Mouse (Mus musculus) neural tube, embryonic 12.5 days (tissue): Measurements from ENCODE around the gene Agpat4. TPM values are rescaled to one million over a fixed set of nuclear protein-coding genes. Genes with fewer than 3 reads are reported as not detected.

Source experiments
- ATAC-seq: fragments of 200-750 bp; cut with Nextera tagmentation; 2 replicates; pipeline ENCODE4 v1.8.0; 2017; ENCODE audit warnings: low read depth, mild to moderate bottlenecking, moderate TSS enrichment, moderate library complexity; ENCODE audit not compliant: low FRiP score
- H3K27ac ChIP-seq: fragments of 300-500 bp; sonication (generic); 2 replicates; pipeline ENCODE4 v1.5.1; 2016
- H3K27me3 ChIP-seq: fragments of 300-500 bp; sonication (generic); replicated peaks from 2 replicates; pipeline ENCODE4 v1.6.1; 2016; ENCODE audit warnings: mild to moderate bottlenecking
- H3K36me3 ChIP-seq: fragments of 300-500 bp; sonication (generic); 2 replicates; pipeline ENCODE4 v1.6.1; 2016; ENCODE audit warnings: mild to moderate bottlenecking
- H3K4me1 ChIP-seq: fragments of 300-500 bp; sonication (generic); 2 replicates; pipeline ENCODE4 v1.6.1; 2016
- H3K4me2 ChIP-seq: fragments of 300-500 bp; sonication (generic); replicated peaks from 2 replicates; pipeline ENCODE4 v1.6.1; 2016; ENCODE audit warnings: mild to moderate bottlenecking
- H3K4me3 ChIP-seq: fragments of 300-500 bp; sonication (generic); 2 replicates; pipeline ENCODE4 v1.5.1; 2016
- H3K9ac ChIP-seq: fragments of 300-500 bp; sonication (generic); 2 replicates; pipeline ENCODE4 v1.6.1; 2016; ENCODE audit warnings: mild to moderate bottlenecking
- H3K9me3 ChIP-seq: fragments of 300-500 bp; sonication (generic); 2 replicates; pipeline ENCODE4 v1.6.1; 2016; ENCODE audit warnings: mild to moderate bottlenecking
- WGBS: fragments of 180-500 bp; shearing (Covaris S2); methylation state at CpG from one replicate; pipeline ENCODE4 v1.1.7; 2016; 5-methylcytosine and 5-hydroxymethylcytosine counted together
- polyA plus RNA-seq: library from polyadenylated mRNA; unstranded; fragments of >200 nt; fragmentation: Nextera tagmentation; extraction: Ambion mirVana; gene quantifications from 2 replicates; pipeline ENCODE4 v1.2.1, GENCODE M21; 2016

Agpat4 gene
- polyA plus RNA-seq, 1 experiment from 2014 or later = 41.5 TPM

DNA sequence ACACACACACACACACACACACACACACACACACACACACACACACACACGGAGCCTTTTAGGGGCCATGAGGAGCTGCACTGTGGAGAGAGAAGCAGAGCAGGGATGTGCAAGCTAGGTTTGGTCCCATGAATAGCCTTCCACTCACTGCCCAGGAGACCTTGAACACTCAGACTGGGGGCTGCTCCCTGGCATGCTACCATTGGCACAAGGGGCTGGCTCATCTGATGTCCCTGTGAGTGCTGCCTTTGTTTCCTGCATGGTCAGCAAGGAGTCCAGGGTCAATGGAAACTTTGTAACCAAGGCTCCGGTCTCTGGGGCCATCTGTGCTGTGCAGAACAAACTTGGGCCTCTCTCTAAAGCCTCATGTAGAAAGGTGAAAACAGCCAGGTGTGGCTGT lies 10.5 kb downstream of the Agpat4 start:
- Histone ChIP-seq H3K27me3 (no peaks in the 10 kb centered on the region), H3K9me3 (no peaks in the 10 kb centered on the region), H3K4me3 (no peak overlapping the region), H3K4me1 (no peaks in the 10 kb centered on the region), H3K27ac (no peak overlapping the region), H3K4me2 (no peak overlapping the region), H3K36me3 (peaks cover 29% of the 10 kb centered on the region), H3K9ac (no peak overlapping the region)
- ATAC-seq = no peak
- 83% methylated on average over 2 of the region's 2 CpGs for WGBS

DNA sequence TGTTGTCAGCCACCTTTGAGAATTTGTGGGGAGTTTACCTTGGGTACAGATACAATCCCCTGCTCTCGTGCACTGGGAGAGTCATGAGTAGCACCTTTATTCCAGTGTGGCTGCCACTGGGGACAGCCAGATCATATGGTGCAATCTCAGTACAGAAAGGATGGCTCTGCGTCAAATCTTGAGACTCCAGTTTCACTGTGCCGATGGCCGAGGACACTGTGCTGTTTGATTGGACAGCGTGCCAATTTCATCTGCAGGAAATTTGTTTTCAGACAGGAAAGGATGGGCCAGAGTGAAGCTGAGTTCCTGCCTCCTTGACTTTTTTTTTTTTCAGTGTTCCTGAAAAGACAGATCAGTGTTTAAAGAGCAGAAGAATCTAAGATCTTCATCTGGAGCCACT lies 12.7 kb downstream of the Agpat4 start:
- Histone ChIP-seq H3K36me3 (peaks cover 13% of the 10 kb centered on the region), H3K9me3 (no peaks in the 10 kb centered on the region), H3K4me3 (no peak overlapping the region), H3K9ac (no peak overlapping the region), H3K27ac (no peak overlapping the region), H3K27me3 (no peaks in the 10 kb centered on the region), H3K4me1 (no peaks in the 10 kb centered on the region), H3K4me2 (no peak overlapping the region)
- ATAC-seq = no peak
- WGBS = 88% methylated on average over 5 of the region's 5 CpGs

DNA sequence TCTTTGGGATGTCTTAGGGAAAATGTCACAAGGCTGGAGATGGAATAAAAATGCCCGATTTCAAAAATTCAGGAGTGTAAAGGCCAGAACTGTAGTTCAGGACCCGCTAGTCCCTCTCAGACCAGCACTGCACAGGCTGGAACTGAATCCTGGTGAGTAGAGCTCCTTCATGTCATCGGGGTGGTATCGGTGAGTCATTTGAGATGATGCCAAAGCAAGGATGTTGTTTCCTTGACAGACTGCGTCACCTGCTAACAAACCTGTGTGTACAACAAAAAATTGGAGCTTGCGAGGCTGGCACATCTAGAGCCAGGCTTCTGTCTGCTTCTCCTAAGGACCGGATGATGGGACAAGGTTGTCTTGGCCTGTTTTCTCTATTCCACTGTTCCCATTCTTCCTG lies 13.1 kb downstream of the Agpat4 start:
- no peak overlapping the region for H3K9ac ChIP-seq
- H3K9me3 ChIP-seq = no peaks in the 10 kb centered on the region
- H3K4me1 ChIP-seq = no peaks in the 10 kb centered on the region
- peaks cover 10% of the 10 kb centered on the region for H3K36me3 ChIP-seq
- no peak overlapping the region for H3K27ac ChIP-seq
- H3K4me3 ChIP-seq = no peak overlapping the region
- H3K27me3 ChIP-seq = no peaks in the 10 kb centered on the region
- no peak for ATAC-seq
- H3K4me2 ChIP-seq = no peak overlapping the region
- 98% methylated on average over 7 of the region's 7 CpGs for WGBS

DNA sequence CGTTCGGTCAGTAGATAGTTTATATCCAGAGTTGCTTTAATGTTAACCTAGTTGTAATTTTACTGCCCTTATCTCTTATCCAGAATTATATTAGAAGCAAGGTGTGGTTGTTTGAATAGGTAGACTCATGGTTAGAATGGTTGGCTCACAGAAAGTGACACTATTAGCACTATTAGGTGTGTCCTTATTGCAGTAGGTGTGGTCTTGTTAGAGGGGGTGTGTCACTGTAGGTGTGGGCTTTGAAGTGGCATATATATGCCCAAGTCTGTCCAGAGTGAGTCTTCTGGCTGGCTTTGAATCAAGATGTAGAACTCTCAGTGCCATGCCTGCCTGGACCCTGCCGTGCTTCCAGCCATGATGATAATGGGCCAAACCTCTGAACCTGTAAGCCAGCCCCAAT lies 14.4 kb downstream of the Agpat4 start:
- WGBS = 98% methylated on average over 3 of the region's 3 CpGs
- Histone ChIP-seq H3K9ac (no peak overlapping the region), H3K36me3 (peaks cover 5% of the 10 kb centered on the region), H3K27me3 (no peaks in the 10 kb centered on the region), H3K27ac (no peak overlapping the region), H3K4me2 (no peak overlapping the region), H3K9me3 (no peaks in the 10 kb centered on the region), H3K4me1 (no peaks in the 10 kb centered on the region), H3K4me3 (no peak overlapping the region)
- no peak for ATAC-seq

DNA sequence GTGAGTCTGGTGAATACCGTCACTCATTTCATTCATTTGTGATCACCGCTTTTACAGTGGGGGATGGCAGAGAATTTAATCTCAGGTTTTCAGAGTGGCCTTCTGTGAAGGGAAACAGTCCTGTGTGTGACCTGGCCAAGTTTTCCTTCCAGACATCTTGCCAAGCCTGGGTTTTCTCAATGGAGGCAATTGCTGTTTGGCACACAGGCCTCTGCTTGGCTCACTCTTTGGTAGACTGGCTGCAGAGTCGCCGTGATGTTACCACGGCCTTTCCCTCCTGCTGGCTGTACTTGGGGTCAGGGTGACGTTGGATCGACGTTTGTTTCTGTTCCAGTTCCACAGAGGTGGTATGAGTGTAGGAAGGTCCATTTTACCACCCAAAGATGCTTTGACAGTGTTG lies 15.5 kb downstream of the Agpat4 start:
- Histone ChIP-seq H3K9me3 (no peaks in the 10 kb centered on the region), H3K4me1 (no peaks in the 10 kb centered on the region), H3K27ac (no peak overlapping the region), H3K27me3 (no peaks in the 10 kb centered on the region), H3K4me2 (no peak overlapping the region), H3K9ac (no peak overlapping the region), H3K4me3 (no peak overlapping the region), H3K36me3 (peaks cover 5% of the 10 kb centered on the region)
- no peak for ATAC-seq
- WGBS = 92% methylated on average over 8 of the region's 8 CpGs

DNA sequence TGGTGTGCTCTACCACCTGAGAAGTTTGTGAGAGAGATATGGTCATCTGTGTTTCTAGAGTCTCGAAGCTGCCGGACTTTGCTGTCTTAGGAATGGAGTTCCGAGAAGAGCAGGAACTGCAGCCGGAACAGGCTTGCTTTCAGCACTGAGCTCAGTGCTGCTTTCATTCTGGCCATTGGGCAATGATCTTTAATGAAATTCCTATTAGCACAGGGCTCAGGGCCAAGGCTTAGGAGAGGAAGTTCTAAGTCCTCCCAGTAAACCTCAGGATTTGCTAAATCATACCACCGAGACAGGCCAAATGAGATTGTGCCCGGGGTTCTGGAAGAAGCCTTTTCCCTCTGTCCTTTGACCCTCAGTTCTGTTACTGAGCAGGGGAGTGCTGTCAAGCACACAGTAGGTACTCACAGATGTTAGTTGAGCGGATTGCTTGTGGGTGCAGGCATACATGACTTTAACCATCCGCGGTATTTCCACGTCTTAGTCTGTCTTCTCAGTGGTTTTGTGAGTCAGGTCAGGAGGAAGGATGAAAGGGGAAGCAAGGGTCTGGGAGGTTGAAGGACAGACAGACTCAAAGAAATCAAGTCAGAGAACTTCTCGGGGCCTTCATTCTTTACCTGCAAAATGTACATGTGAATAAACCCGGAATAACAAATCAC lies 16.6 kb downstream of the Agpat4 start:
- no peak overlapping the region for H3K9ac ChIP-seq
- no peak overlapping the region for H3K27ac ChIP-seq
- H3K4me3 ChIP-seq = no peak overlapping the region
- WGBS = 96% methylated on average over 12 of the region's 12 CpGs
- H3K4me2 ChIP-seq = no peak overlapping the region
- H3K9me3 ChIP-seq = no peaks in the 10 kb centered on the region
- H3K36me3 ChIP-seq = peaks cover 5% of the 10 kb centered on the region
- H3K4me1 ChIP-seq = no peaks in the 10 kb centered on the region
- ATAC-seq = no peak
- H3K27me3 ChIP-seq = no peaks in the 10 kb centered on the region

DNA sequence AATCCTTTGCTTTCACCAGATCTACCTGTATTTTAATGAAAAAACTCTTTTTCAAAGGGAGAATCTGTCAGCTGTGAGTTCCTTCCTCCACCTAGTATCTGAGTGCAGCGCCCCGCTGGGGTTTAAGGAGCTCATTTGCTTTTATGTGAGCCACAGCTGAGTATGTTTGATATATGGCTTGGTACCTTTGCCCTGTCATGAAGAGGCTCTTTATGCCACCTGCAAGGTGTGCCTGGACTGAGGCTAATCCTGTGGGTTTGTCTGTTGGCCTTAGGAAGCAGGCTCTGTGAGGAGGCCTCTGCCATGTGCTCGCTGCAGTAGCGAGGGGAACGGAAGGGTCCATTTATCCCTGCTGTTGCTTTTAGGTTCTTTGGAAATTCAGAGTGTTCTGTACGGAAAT lies 19.9 kb downstream of the Agpat4 start:
- Histone ChIP-seq H3K27me3 (no peaks in the 10 kb centered on the region), H3K4me3 (no peak overlapping the region), H3K4me1 (no peaks in the 10 kb centered on the region), H3K9me3 (no peaks in the 10 kb centered on the region), H3K9ac (no peak overlapping the region), H3K27ac (no peak overlapping the region), H3K36me3 (peaks cover 5% of the 10 kb centered on the region; the same call in 1 of the 2 replicates), H3K4me2 (no peak overlapping the region)
- ATAC-seq = no peak
- WGBS = 97% methylated on average over 6 of the region's 6 CpGs

DNA sequence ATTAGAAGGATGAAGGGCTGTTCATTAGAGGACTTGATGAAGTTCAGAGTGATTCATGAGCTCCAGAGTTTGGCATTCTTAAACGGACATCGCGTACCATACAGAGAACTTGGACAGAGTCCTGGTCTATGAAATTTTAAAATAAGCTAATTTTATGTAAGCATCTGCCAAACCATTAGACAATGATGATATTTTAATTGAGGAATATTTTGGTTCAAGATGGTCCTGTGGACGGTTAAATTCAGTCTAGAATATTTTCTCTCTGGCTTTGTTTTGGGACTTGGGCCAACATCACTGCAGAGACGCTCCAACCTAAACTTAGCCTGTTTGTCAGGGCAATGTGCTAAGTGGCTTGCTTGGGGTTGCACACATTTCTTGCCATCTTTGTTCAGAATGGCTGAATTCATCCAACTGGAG lies 25.5 kb downstream of the Agpat4 start:
- no peak overlapping the region for H3K4me2 ChIP-seq
- ATAC-seq = no peak
- H3K36me3 ChIP-seq = no peaks in the 10 kb centered on the region; the same call in 1 of the 2 replicates
- WGBS = 94% methylated on average over 5 of the region's 5 CpGs
- no peak overlapping the region for H3K27ac ChIP-seq
- no peaks in the 10 kb centered on the region for H3K9me3 ChIP-seq
- no peaks in the 10 kb centered on the region for H3K27me3 ChIP-seq
- no peaks in the 10 kb centered on the region for H3K4me1 ChIP-seq
- H3K4me3 ChIP-seq = no peak overlapping the region
- H3K9ac ChIP-seq = no peak overlapping the region

DNA sequence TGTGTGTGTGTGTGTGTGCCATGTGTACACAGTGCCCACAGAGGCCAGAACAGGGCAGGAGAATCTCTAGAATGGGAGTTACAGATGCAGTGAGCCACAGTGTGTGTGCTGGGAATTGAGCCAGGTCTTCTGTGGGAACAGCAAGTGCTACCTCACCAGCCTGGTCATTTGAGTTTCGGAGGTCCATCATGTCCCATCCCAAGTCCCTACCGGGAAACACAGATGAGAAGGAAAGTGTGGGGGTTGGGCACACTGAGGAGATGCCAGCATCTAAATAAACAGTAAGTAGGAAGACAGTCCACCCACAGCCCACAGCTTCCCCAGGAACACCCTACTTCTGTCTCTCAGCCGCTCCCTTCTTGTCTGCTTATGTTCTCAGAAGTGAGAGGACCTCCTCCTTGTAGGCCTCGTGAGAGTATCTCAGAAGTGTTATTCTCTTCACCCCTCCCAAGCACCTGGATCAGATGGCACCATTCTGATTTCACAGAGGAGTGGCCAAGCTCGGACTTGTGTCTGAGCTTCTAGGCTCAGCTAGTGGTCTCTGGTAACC lies 27.7 kb downstream of the Agpat4 start:
- WGBS = 85% methylated on average over 5 of the region's 5 CpGs
- H3K36me3 ChIP-seq = no peaks in the 10 kb centered on the region
- ATAC-seq = no peak
- no peak overlapping the region for H3K4me2 ChIP-seq
- no peaks in the 10 kb centered on the region for H3K9me3 ChIP-seq
- no peak overlapping the region for H3K4me3 ChIP-seq
- H3K27me3 ChIP-seq = no peaks in the 10 kb centered on the region
- no peak overlapping the region for H3K27ac ChIP-seq
- H3K9ac ChIP-seq = no peak overlapping the region
- H3K4me1 ChIP-seq = no peaks in the 10 kb centered on the region

DNA sequence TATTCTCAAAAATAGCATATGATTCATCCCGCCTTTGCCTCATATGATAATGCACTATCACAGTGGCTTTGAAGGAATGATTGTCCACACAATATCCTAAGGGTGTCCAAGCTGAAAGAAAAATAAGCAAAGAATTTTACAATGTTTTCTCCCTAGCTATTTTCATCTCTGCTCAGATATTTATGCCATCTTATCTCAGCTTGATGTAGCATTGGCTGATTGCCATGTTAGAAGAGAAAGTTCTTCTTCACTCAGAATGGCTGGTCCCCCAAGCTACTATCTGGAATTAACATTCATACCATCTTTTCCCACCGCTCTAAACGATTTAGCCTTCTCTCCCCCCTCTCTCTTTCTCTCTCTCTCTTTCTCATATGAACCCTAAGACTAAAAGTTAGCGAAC lies 29.3 kb downstream of the Agpat4 start:
- H3K27ac ChIP-seq = no peak overlapping the region
- H3K9ac ChIP-seq = no peak overlapping the region
- no peaks in the 10 kb centered on the region for H3K27me3 ChIP-seq
- H3K4me2 ChIP-seq = no peak overlapping the region
- no peak for ATAC-seq
- H3K9me3 ChIP-seq = no peaks in the 10 kb centered on the region
- H3K4me1 ChIP-seq = no peaks in the 10 kb centered on the region
- 93% methylated on average over 4 of the region's 4 CpGs for WGBS
- no peak overlapping the region for H3K4me3 ChIP-seq
- H3K36me3 ChIP-seq = peaks cover 12% of the 10 kb centered on the region

DNA sequence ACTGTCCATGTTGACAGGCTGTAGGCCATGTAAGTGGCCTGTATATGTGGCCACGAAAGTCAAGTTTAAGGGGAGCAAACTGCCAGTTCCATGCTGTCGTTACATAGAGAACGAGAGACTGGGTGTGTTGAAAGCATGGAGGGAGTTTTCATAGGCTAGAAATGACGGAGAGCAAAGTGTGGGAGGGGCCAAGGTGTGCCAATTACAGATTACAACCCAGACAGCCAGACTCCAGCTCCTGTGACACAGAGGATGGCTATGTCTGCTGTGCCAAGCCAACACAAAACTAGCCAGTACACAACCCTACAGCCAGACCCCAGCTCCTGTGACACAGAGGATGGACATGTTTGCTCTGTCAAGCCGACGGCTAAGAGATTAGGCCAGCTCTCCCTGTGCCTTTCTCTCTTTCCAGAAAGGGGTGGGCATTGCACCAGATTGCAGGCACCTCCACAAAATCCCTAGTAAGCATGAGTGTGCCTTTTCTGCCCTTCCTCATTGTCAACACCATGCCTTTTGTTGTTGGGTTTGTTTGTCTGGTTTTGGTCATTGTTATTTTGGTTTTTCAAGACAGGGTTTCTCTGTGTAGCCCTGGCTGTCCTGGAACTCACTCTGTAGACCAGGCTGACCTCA lies 30.8 kb downstream of the Agpat4 start:
- Histone ChIP-seq H3K36me3 (peaks cover 24% of the 10 kb centered on the region), H3K9me3 (no peaks in the 10 kb centered on the region), H3K9ac (no peak overlapping the region), H3K27me3 (no peaks in the 10 kb centered on the region), H3K27ac (no peak overlapping the region), H3K4me3 (no peak overlapping the region), H3K4me2 (no peak overlapping the region), H3K4me1 (no peaks in the 10 kb centered on the region)
- 93% methylated on average over 6 of the region's 6 CpGs for WGBS
- no peak for ATAC-seq

DNA sequence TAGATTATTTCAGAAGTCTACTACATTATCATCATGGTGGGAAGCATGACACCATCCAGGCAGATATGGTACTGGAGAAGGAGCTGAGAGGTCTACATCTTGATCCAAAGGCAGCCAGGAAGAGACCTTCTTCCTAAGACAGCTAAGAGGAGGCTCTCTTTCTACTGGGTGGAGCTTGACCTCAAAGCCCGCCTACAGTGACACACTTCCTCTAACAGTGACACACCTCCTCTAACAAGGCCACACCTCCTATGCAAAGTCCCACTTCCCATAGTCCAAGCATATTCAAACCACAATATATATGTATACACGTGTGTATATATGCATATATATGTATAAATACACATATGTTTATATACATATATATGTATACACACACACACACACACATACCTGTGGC lies 32.5 kb downstream of the Agpat4 start:
- Histone ChIP-seq H3K36me3 (peaks cover 27% of the 10 kb centered on the region), H3K4me2 (no peak overlapping the region)

DNA sequence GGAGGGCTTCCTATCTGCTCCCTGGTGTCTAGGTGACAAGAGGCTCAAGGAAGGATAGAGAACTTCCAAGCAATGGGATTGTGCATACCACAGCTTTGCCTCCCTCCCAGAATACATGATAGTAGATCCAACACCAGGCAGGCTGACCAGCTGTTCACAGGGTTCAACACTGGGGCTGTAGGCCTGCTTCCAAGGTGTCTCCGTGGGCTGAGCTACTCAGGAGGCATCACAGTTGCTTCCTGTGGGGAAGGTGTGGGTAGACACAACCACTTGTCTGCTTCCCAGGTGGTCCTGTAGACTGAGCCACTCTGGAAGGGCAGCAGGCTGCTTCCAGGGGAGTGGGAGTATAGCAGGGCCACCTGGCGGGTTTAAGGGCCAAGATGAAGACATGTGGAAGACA lies 35.8 kb downstream of the Agpat4 start:
- Histone ChIP-seq H3K9ac (no peak overlapping the region), H3K4me1 (no peaks in the 10 kb centered on the region), H3K9me3 (no peaks in the 10 kb centered on the region), H3K4me2 (no peak overlapping the region), H3K27ac (no peak overlapping the region), H3K27me3 (no peaks in the 10 kb centered on the region), H3K4me3 (no peak overlapping the region), H3K36me3 (peaks cover 27% of the 10 kb centered on the region)
- 84% methylated on average over 2 of the region's 2 CpGs for WGBS
- ATAC-seq = no peak

More for the DNA sequence above, 32.5 kb downstream of the Agpat4 start:
- Histone ChIP-seq H3K9ac (no peak overlapping the region), H3K9me3 (no peaks in the 10 kb centered on the region), H3K27ac (no peak overlapping the region), H3K4me1 (no peaks in the 10 kb centered on the region), H3K27me3 (no peaks in the 10 kb centered on the region), H3K4me3 (no peak overlapping the region)
- ATAC-seq = no peak
- 93% methylated on average over 2 of the region's 2 CpGs for WGBS
